Mouse (Mus musculus) liver, postnatal 0 days (tissue): ENCODE data around the gene Treml4.

Source experiments
- CTCF ChIP-seq: sonication (generic); IDR thresholded peaks from 2 replicates; pipeline ENCODE4 v1.5.1; 2016; ENCODE audit warnings: antibody characterized with exemption, low read depth
- EP300 ChIP-seq: IDR thresholded peaks from 2 replicates; pipeline ENCODE4 v1.6.1; 2016; ENCODE audit warnings: antibody characterized with exemption, low read depth, mild to moderate bottlenecking

DNA sequence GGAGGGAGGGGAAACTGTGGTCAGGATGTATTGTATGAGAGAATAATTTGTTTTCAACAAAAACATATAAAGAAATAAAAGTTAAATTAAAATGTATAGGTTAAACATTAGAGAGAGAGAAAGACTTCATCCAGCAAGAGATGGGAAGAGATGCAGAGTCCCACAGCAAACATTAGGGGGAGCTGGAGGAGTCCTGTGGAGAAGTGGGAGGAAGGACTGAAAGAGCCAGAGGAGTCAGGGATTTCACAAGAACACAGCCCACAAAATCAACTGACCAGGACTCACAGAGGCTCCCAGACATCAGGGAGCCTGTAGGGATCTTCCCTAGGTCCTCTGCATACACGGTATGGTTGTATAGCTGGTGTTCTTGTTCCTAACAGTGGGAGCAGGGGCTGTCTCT, 22.7 kb downstream of the Treml4 start:
- TF ChIP-seq CTCF = peak; percentile 60
- no peak for TF ChIP-seq EP300
